Mouse (Mus musculus): ENCODE results near the gene Uchl1.
A peak's percentile ranks its signal among the peaks of the same experiment; 100 is the strongest.

Uchl1 gene

GRCm38 (mm10) chr5:66675983-66676382 lies at the start of gene Uchl1:
Gene Uchl1, plus strand, starts transcription at chr5:66676091.
- peak; percentile 97 for DNase-seq

GRCm38 (mm10) chr5:66627805-66628204 lies 48.1 kb upstream of the Uchl1 start:
- no peak for DNase-seq

GRCm38 (mm10) chr5:66635459-66636079 lies 40.3 kb upstream of the Uchl1 start:
- no peak for DNase-seq

GRCm38 (mm10) chr5:66642156-66642555 lies 33.7 kb upstream of the Uchl1 start:
- DNase-seq = no peak

- DNase-seq = no peak
Observed at GRCm38 (mm10) chr5:66643260-66643659, 32.6 kb upstream of the Uchl1 start.

GRCm38 (mm10) chr5:66647504-66647903 lies 28.4 kb upstream of the Uchl1 start:
- DNase-seq = no peak

GRCm38 (mm10) chr5:66654220-66654619 lies 21.7 kb upstream of the Uchl1 start:
- peak; percentile 63 for DNase-seq

GRCm38 (mm10) chr5:66675189-66675890 lies 551 bp upstream of the Uchl1 start:
- DNase-seq = peak; percentile 28

GRCm38 (mm10) chr5:66676457-66677117 lies 696 bp downstream of the Uchl1 start:
- peak; percentile 82 for DNase-seq

GRCm38 (mm10) chr5:66677411-66678345 lies 1.8 kb downstream of the Uchl1 start:
- peak; percentile 47 for DNase-seq

- no peak for DNase-seq
Observed at GRCm38 (mm10) chr5:66679222-66679621, 3.3 kb downstream of the Uchl1 start.

GRCm38 (mm10) chr5:66685930-66686329 lies 10.0 kb downstream of the Uchl1 start:
- DNase-seq = no peak

- no peak for DNase-seq
Observed at GRCm38 (mm10) chr5:66686863-66687262, 11.0 kb downstream of the Uchl1 start.

GRCm38 (mm10) chr5:66687737-66688136 lies 11.8 kb downstream of the Uchl1 start:
- no peak for DNase-seq

- no peak for DNase-seq
Observed at GRCm38 (mm10) chr5:66688286-66688685, 12.4 kb downstream of the Uchl1 start.

- DNase-seq = peak; percentile 57
Observed at GRCm38 (mm10) chr5:66689796-66690195, 13.9 kb downstream of the Uchl1 start.

GRCm38 (mm10) chr5:66693231-66693630 lies 17.3 kb downstream of the Uchl1 start:
- no peak for DNase-seq

- DNase-seq = peak; percentile 86
Observed at GRCm38 (mm10) chr5:66697119-66697518, 21.2 kb downstream of the Uchl1 start.

- no peak for DNase-seq
Observed at GRCm38 (mm10) chr5:66699911-66700310, 24.0 kb downstream of the Uchl1 start.

- DNase-seq = no peak
Observed at GRCm38 (mm10) chr5:66701951-66702350, 26.1 kb downstream of the Uchl1 start.

- DNase-seq = no peak
Observed at GRCm38 (mm10) chr5:66703317-66704004, 27.6 kb downstream of the Uchl1 start.

- DNase-seq = no peak
Observed at GRCm38 (mm10) chr5:66707859-66708258, 32.0 kb downstream of the Uchl1 start.

Data from retina, postnatal 1 day (tissue).